Mouse (Mus musculus) c-Kit-positive CD71-positive TER-119-positive erythroid progenitor cells, embryonic 14.5 days (primary cell): Measurements from ENCODE around the gene Tor1a.

ENCODE experiments used
- DNase-seq: peaks from one replicate; pipeline ENCODE4 v3.0.0-alpha.2; 2013; ENCODE audit warnings: low spot score

Gene Tor1a

DNA sequence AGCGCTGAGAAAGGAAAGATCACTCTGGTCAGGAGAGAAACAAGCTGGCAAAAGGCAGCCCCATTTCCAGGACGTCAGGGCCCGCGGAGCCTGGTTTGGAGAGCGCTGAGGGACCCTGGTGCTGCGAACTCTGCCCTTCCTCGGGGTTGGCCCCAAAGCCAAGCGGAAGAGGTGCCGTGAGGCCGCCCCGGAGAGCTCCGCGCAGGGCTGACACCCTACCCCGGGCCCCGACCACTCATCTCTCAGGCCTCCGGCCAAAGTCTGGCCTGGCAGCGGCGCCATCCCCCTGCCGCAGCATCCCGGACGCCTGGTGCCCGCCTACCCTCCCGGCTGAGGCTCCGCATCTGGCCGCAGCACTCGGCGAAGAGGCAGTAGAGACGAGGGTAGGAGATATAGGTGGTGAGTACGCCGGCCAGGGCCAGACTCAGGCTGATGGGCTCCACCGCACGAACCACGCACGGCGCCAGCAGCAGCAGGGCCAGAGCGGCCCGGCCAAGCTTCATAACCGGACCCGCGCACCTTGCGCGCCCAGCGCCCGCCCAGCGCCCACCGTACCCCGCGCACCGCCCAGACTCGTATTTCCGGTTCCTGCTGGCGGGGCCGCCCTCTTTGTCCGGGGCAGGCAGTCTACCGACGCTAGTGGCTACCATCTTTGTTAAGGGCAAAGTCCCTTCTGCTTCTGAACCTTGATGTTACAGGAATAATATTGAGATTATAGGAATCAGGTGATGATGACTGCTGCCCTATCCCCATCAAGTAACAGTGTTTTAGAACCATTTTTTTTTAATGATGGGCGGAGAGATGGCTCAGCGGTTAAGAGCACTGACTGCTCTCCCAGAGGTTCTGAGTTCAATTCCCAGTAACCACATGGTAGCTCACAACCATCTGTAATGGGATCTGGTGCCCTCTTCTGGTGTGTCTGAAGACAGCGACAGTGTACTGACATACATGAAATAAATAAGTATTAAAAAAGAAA, at the start of gene Tor1a:
Tor1a (minus strand) TSS at position 582 of the 976 bp plus-strand sequence.
- DNase-seq, result peak; percentile 82

DNA sequence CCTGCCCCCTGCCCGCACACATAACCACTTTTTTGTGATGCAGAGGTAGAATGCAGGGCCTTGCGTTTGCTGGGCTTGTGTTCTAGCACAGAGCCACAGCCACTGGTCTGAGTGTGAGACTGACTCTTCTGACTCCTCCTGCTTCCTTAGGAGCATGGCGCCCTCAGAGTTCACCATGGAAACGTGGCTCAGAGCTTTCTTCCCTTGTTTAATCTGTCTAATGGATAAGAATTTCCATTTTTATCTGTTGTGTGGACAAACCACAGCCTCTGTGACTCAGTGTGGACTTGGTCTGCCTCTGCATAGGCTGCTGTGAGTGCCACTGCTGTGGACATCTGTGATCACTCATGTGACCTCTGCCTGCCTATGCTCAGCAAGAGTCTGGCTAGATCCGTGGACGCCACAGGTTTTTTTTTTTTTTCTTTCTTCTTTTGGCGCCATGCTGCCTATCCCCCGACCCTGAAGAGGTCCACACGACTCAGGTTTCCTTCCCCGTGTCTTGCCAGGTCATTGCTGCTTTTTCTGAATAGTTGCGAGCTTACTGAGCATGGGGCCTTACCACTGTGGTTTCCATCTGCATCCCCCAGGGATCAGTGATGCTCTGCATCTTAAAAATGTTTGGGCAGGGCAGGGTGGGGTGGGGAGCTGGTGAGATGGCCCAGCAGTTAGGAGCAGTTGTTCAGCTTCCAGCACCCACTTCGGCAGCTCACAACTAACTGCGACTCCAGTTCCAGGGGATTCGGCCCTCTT, 45.8 kb upstream of the Tor1a start:
- no peak for DNase-seq

DNA sequence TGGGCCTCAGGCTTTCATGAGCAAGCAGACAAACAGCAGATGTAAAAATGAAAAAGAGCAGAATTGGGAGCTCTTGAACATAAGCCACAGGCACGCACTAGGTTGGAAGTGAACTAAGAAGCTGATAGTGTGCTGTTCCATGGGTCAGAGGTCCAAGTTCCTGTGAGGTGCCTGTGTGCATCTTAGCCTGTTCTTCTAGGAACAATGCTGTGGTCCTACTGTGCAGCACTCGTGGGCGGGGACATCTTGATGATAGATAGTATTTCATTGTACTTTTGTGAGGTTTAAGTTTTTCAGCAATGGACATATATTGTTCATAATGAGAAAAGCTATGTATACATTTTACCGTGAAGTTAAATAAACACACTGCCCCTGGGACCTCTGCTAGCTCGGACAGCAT, 39.5 kb upstream of the Tor1a start:
- DNase-seq, result peak; percentile 15

DNA sequence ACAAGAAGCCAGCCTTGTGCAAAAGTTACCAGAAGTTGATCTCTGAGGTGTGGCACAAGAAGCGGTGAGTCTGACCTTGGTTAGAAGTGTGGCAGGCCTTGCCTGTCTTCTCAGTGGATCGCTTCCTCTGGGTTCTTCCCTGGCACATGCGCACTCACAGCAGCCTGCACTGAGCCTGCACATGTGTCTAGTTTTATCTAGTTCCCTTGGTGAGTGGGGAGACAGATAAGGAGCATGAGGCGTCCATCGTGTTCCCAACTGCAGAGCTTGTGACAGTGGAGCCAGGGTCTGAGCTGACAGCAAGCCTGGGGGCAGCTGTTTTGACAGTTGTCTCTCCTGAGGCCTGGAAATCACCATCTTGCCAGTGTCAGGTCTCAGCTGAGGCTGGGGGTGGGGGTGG, 38.7 kb upstream of the Tor1a start:
- DNase-seq, result peak; percentile 86

DNA sequence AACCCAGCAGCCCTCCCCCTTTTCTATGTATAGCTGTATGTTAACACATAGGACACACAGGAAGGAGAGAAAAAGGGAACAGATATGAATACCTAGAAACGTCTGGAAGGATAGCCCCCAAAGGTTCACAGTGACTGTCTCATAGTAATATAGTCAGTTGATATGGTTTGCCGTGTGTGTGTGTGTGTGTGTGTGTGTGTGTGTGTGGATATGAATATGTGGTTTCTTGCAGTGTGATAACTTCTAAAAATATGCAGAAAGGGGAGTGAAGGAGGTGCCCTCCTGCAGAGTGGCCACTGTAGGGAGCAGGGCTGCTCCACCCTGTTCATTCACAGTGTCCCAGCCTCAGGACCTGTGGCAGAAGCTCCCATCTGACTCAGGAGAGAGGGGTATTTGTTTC, 37.7 kb upstream of the Tor1a start:
- DNase-seq, result no peak

DNA sequence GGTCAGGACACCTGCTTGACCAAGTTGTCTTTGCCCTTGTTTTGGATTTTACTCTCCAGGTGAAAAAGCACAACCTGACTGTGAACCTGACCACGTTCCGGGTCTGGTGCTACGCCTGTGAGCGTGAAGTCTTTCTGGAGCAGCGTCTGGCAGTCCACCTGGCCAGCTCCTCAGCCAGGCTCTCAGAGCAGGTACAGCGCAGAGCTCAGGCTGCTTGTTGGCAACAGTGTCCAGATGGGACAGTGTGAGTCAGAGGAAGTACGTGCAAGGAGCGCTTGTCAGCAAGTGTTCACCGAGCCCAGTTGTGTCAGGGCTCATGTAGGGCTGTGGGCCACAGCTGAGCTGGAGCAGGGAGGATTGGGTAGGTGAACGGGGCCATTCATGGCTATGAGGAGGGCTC, 35.1 kb upstream of the Tor1a start:
- no peak for DNase-seq

DNA sequence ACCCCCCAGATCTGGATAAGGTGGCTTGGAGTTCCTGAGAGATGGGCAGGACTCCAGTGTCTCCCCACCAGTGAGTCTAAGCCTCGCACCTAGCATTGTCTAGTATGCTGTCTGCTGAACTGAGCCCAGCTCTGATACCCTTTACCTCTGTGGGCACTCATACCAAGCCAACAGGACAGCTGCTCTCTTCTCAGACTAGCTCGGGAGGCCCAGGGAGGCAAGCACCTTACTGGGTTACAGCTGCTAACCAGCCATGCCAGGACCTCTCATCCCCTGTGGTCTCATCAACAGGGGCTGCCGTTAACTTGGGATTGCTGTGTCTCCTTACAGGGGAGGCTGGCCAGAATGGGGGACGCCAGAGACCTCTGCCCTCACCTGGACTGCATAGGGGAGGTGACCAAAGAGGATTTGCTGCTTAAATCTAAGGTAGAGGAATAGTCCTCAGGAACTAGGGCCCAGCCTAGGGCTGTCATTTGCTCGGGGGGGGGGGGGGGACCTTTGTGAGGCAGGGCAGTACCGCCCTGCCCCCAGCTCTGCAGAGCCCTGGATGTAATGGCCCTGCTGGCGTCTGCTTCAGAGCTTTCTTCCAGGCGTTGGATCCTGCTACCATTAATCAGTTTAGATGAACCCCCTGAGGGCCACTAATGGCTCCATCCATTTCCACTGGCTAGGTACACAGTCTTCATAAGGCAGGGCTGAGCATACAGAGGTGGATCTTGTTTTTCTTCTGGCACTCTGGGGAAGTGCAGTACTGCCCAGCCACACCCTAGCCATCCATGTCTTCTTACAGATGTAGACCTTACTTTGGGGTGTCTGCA, 30.9 kb upstream of the Tor1a start:
- no peak for DNase-seq

DNA sequence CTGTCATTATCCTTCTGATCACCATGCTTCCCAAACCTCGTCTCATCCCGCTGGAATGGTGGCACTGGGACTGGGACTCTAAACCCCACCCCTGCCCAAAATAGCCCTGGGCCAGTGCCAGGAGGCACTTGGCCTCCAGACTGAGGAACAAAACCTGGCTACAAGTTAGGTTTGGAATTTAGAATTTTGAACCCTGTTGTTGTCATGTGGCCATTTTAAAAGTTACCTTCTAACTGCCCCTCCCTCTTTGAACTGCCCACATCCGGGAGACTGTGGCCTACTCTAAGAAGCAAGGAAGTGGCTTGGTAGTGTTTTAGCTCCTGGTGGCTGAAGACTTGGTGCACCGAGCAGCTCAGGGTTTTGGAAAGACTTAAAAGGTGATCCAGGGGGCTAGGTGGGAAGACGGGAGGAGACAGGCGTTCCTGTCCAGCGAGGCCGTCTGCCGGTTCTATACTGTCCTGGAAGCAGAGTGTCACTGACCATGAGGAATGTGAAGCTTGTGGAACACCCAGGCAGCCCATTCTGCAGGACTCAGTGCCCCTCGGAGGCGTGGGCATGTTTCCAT, 27.8 kb upstream of the Tor1a start:
- DNase-seq, result no peak

DNA sequence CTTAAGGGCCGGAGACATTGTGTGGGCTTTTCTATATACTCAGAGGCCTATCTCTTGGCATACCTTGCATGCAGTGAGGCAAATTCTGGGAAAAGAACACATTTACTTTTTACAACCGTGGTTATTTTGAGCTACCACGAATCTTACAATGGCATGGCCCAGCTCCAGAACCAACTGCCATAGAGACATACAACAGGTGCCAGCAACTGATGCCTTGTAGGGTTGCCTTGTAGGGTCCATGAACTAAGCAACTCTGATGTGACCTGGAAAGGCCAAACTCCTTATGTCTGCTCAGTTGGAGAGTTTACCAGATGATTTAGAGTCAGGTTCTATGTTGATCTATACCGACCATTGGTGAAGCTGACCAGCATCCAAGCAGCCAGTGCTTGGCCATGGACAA, 27.1 kb upstream of the Tor1a start:
- DNase-seq, result no peak

DNA sequence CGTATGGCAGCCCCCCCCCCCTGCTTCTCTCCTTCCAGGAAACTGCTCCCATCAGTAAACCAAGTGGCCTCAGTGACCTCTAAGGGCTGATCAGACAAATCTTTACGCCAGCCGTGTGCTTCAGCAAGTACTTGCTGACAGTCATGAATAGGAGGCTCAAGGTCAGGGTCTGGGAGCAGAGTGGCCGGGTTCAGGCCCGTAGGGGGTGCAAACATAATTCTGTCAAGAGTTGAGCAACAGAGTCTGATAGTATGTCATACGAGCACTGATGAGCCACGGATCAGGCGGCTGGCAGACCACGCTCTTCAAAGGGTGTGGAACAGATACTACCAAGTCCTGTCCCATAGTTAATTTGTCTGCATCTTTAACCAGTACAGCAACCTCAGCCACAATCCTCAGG, 22.5 kb upstream of the Tor1a start:
- DNase-seq, result no peak

DNA sequence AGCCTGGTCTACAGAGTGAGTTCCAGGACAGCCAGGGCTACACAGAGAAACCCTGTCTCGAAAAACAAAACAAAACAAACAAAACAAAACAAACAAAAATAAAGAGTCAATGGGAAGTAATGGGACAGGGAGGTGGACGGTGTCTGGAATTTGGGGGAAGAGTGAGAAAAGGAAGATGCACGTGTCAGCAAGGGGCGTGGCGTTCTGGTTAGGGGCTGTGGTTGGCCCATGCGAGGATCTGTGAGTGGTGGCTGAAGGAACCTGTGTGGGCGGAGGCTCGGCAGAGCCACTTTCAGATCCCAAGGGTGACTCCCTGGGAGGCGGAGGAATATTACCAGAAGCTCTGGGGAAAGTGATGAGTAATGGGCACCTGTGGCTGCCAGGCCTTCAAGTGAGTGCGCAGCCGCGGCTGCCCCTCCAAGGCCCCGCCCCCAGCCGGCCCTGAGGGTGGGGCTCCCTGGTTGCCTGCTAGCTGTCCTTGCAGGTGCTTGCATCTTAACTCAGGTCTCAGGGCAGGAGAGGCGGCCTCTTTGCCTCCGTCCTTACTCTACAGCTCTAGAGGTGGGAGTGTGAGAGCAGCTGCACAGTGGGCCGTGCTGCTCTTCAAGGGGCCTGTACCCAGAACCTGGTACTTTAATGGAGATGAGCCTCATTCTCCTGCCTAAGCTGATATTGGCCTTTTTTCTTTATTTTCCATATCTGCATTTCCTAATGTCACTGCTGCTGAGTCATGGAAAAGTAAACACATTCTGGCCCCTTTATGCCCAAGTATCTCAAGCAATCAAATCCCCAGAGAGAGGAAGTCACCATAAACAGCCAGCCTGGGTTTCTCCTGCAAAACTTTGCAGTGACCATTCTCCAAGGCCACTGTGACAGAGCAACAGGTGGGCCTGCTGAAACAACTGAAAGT, 17.6 kb upstream of the Tor1a start:
- DNase-seq, result peak; percentile 65

DNA sequence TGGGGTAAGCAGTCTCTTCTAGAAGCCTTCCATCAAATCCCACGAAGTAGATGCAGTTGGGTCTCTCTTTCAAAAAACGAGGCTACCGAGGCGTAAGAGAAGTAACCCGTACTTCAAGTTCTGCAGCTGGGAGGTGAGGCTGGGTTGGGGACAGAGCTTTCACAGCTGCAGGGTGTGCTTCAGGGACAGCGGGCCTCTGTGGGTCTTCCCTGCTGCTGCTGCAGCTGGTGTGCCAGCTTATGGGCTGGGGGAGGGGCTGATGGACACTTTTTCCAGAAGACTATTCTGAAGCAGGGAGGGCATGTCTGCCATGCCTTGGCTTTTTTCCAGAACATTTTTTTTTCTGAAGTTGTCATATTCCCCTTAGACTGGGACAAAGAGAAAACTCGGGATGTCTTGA, 15.3 kb upstream of the Tor1a start:
- no peak for DNase-seq

DNA sequence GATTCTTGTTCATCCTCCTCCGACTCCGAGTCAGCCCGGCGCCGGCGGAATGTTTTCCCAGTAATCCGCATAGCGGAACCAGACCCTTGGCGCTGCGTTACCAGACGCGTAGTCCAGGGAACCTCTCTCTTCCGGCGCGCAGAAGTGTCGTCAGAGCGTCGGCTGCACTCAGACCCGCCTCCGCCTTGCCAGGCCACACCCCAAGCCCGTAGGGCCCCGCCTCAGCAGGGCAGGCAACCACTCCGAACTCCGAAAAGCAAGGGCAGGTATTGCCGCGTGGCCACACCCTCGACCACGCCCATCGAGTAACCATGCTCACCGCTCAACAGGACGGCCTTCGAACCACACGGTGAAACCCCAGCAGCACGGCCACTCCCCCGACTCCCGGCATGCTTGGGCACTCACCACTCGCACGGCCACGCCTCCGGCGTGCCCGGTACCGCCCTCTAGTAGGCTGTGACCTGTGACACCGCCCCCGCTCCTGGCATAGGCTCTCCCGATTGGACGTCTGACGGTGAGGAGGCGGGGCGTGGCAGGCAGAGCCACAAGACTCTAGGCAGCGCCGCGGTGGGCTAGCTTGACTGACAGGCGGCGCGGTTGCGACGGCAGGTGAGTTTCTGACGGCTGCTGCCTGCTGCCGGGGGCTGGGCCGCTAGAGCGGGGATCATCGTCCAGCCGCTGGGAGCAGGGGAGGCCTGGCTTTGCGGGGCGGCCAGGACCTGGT, 14.2 kb upstream of the Tor1a start, which contains the start of the genes BC005624 and Usp20:
BC005624 (minus strand) TSS at position 412 of the 724 bp plus-strand sequence.
Usp20 (plus strand) TSS at position 490 of the 724 bp plus-strand sequence.
- peak; percentile 99 for DNase-seq

DNA sequence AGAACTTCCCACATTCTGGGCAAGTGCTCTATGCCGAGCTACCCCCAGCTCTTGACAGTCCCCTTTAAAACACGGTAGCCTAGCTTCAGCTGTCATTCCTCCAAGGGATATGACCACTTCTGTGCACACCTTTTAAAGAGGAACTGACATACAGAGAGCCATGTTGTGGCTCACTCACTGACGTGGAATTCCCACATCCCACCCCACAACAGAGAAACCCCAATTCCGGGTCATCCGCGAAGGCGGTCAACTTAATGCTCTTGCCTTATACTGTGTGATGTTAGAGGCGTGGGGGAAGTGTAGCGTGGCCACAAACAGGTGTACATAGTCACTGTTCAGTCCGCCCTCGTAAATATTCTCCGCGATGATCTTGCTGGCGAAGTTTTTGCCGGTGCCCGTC, 907 bp downstream of the Tor1a start:
- no peak for DNase-seq

DNA sequence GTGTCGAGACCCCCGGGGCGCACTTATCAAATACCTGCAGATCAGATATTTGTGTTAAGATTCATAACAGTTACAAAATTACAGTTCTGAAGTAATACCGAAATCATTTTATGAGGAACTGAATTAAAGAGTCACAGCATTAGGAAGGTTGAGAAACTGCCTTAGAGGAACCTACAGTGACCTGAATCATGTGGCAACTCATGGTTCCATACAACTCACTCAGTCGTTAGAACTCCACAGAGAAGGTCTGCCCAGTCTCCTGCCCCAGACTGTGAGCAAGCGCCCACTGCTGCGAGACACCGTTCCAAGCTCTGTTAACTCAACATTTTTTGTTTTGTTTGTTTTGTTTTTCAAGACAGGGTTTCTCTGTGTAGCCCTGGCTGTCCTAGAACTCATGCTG, 2.1 kb downstream of the Tor1a start:
- DNase-seq, result no peak

DNA sequence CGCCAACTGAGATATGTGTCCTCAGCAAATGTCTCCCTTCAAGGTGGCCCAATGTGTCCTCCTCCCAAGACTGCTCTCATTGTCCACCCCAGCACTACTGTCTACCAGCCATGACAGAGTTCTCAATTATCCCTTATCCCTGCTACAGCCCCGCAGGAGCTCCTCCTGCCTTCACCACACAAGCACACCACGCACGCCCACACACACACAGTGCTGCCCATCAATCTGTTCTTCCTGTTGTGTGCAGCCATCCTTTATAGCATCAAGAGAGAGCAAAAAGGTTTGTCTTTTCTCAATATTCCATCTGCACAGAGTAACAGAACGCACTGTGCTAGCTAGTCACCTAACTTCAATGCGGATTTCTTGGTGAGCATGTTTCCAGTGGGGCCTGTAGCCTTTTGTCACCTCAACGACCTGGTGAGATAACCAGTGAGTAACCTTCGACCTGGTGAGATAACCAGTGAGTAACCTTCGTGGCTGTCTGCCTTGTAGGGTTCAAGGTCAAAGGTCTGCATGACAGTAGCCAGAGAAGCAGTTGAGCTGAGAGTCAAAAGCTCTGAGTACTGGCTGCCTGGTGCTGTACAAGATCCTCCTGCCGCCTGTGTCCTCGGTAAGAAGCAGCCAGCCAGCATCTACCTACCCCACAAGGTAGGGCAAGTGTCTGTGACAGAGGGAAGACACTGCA, 5.0 kb downstream of the Tor1a start:
- no peak for DNase-seq

DNA sequence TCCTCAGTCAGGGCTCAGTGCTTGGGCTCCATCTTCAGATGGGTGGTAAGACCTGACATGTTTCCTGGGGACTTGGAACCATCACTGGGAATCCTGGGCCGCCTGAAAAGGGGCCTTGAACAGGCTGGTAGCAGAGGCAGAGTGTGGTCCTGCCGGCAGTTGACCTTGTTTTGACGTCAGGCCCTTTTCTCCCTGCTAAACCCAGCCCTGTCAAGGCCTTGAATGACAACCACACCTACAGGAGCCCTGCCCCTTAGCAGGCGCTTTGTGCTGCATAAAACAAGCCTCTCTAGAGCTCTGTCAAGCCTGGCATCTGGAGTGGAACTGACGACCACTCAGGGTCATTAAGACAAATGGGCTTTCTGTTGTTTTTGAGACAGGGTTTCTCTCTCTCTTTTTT, 7.9 kb downstream of the Tor1a start:
- DNase-seq, result no peak

DNA sequence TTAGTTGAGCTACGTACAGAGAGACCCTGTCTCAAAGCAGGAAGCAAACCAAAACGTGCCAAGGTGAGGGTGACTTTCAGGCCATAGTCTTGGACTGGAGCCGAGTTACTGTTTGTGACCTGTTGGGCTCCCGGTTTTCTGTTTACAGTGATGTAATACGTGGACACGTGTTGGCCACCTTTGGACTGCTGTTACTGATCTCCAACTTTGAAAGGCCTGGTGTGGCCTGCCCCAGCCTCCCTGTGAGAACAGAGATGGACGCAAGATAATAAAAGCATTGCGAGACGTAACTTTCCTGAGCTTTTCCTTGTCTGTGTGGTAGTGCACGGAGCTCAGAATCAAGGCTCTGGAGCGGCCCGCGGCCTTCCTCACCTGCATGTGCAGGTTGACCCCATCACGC, 9.0 kb downstream of the Tor1a start:
- no peak for DNase-seq

DNA sequence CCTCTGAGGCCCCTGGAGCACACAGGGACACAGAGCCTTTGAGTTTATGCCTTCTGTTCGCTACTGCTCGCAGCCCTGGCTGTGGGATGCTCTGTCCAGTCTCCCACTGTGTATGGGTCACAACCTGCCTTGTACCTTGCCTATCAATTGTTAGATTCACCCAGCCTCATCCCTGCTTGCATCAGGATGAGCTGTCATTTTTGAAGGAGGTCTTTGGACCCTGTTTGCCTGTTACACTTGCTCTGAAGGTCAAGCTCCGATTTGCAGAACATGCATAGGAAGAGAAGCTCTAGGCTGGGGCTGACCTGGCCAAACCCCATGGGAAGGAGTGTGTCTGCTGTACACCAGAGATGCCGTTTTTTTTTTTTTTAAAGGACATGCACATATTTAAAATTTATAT, 10.2 kb downstream of the Tor1a start:
- DNase-seq, result no peak
